Mouse (Mus musculus) ovary, postnatal 10 days (tissue): Measurements from ENCODE around the gene Tmem218.

ENCODE experiments used
- DNase-seq: peaks from one replicate; pipeline ENCODE4 v3.0.0; 2022; ENCODE audit warnings: low spot score

The Tmem218 gene

GRCm38 (mm10) chr9:37207929-37208411 lies at the start of gene Tmem218:
Gene Tmem218 (plus strand): TSS chr9:37208223.
- peak; percentile 71 for DNase-seq

- no peak for DNase-seq
Observed at GRCm38 (mm10) chr9:37160686-37161085, 47.3 kb upstream of the Tmem218 start.

- DNase-seq = no peak
Observed at GRCm38 (mm10) chr9:37166899-37167298, 41.1 kb upstream of the Tmem218 start.

GRCm38 (mm10) chr9:37173376-37173775 lies 34.6 kb upstream of the Tmem218 start:
- no peak for DNase-seq

GRCm38 (mm10) chr9:37176002-37176401 lies 32.0 kb upstream of the Tmem218 start:
- DNase-seq = no peak

GRCm38 (mm10) chr9:37177107-37177506 lies 30.9 kb upstream of the Tmem218 start:
- peak; percentile 28 for DNase-seq

GRCm38 (mm10) chr9:37177551-37177950 lies 30.5 kb upstream of the Tmem218 start:
- DNase-seq = no peak

GRCm38 (mm10) chr9:37178911-37179310 lies 29.1 kb upstream of the Tmem218 start:
- no peak for DNase-seq

- DNase-seq = no peak
Observed at GRCm38 (mm10) chr9:37179596-37179995, 28.4 kb upstream of the Tmem218 start.

GRCm38 (mm10) chr9:37181596-37181995 lies 26.4 kb upstream of the Tmem218 start:
- DNase-seq = no peak

GRCm38 (mm10) chr9:37183176-37183575 lies 24.8 kb upstream of the Tmem218 start:
- no peak for DNase-seq

GRCm38 (mm10) chr9:37187407-37187806 lies 20.6 kb upstream of the Tmem218 start:
- no peak for DNase-seq

- no peak for DNase-seq
Observed at GRCm38 (mm10) chr9:37188024-37188423, 20.0 kb upstream of the Tmem218 start.

- no peak for DNase-seq
Observed at GRCm38 (mm10) chr9:37197067-37197466, 11.0 kb upstream of the Tmem218 start.

GRCm38 (mm10) chr9:37200414-37200813 lies 7.6 kb upstream of the Tmem218 start:
- no peak for DNase-seq

- no peak for DNase-seq
Observed at GRCm38 (mm10) chr9:37203884-37204283, 4.1 kb upstream of the Tmem218 start.

GRCm38 (mm10) chr9:37213060-37213738 lies 5.2 kb downstream of the Tmem218 start:
- DNase-seq = no peak

- no peak for DNase-seq
Observed at GRCm38 (mm10) chr9:37214327-37215060, 6.5 kb downstream of the Tmem218 start.

GRCm38 (mm10) chr9:37220755-37221154 lies 12.7 kb downstream of the Tmem218 start:
- no peak for DNase-seq

GRCm38 (mm10) chr9:37225581-37225980 lies 17.6 kb downstream of the Tmem218 start:
- no peak for DNase-seq

GRCm38 (mm10) chr9:37229880-37230325 lies 21.9 kb downstream of the Tmem218 start:
- peak; percentile 27 for DNase-seq

- DNase-seq = no peak
Observed at GRCm38 (mm10) chr9:37230486-37231195, 22.6 kb downstream of the Tmem218 start.
